ENCODE assay signal across 12 mouse cellular contexts in the genomic region with DNA sequence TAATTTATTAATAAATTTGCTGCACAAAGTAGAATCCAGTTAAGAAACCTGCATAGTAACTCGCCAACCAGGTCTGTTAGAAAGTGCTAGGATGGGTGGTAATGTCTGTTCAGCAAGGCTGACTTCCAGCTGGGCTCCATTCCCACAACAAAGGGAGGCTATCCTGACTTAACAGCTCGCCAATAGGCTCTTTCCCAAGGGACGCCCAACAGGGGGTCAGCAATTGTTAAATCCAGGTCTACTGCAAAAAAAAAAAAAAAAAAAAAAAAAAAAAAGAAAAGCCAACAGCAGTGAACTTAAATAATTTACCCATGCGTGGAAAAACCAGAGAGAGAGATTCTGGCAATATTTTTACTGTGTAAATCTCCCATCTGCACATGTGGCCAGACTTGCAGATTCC.
"Had no signal": no experiment of that assay in that cellular context is flagged by ENCODE, and none has a peak within 500 bp of the region (broad histone marks: within the 10 kb centered on the region; RNA-seq: fewer than 3 reads in every experiment).

No protein-coding gene starts in this region.

- H3K9me3 ChIP-seq: limb, embryonic 10.5 days had no signal

- H3K9ac ChIP-seq: lung, embryonic 14.5 days had no signal

- DNase-seq: kidney, postnatal 4 days; lung, embryonic 14.5 days; lung, postnatal 10 days; lung, postnatal 4 days; right cerebral cortex, postnatal 4 days; spleen, adult 18-20 months; thymus, adult 18-20 months; thymus, postnatal 14 days had no signal

- H3K4me3 ChIP-seq: layer of hippocampus, adult 2 months; limb, embryonic 10.5 days had no signal

- H3K27ac ChIP-seq: layer of hippocampus, adult 2 months; limb, embryonic 10.5 days had no signal

- H3K4me1 ChIP-seq: limb, embryonic 10.5 days had no signal

- H3K36me3 ChIP-seq: limb, embryonic 10.5 days had no signal

- H3K4me2 ChIP-seq: liver, embryonic 11.5 days; lung, embryonic 14.5 days; midbrain, embryonic 11.5 days had no signal
